Mouse (Mus musculus) lung, adult 18-20 months (tissue): Measurements from ENCODE around the gene Hist1h2be.
"Not testable (repeated sequence)": the region's sequence is repeated elsewhere in the genome, so short reads cannot be mapped to it uniquely, and the experiment has no call there.

Experiments
- DNase-seq, 2 experiments: peaks; one replicate each; pipeline ENCODE4 v3.0.0; 2022; ENCODE audit warnings: mixed read lengths in 2 of 2

Gene Hist1h2be

GRCm38 (mm10) chr13:23591886-23592285 lies 29.0 kb downstream of the Hist1h2be start:
- DNase-seq, result not testable (repeated sequence)

GRCm38 (mm10) chr13:23591206-23591605 lies 29.7 kb downstream of the Hist1h2be start:
- no peak for DNase-seq

GRCm38 (mm10) chr13:23586940-23587225 lies 34.0 kb downstream of the Hist1h2be start:
- DNase-seq, result no peak

GRCm38 (mm10) chr13:23586099-23586939 lies 34.6 kb downstream of the Hist1h2be start:
- DNase-seq, result no peak

GRCm38 (mm10) chr13:23585442-23586098 lies 35.4 kb downstream of the Hist1h2be start:
- peak; percentile 81 for DNase-seq

- DNase-seq, result peak; percentile 78 to 86
Measured at GRCm38 (mm10) chr13:23585029-23585441, 35.9 kb downstream of the Hist1h2be start.

- DNase-seq, result no peak
Measured at GRCm38 (mm10) chr13:23584331-23584730, 36.6 kb downstream of the Hist1h2be start.

- no peak for DNase-seq
Measured at GRCm38 (mm10) chr13:23583387-23584068, 37.4 kb downstream of the Hist1h2be start.

GRCm38 (mm10) chr13:23582219-23583056 lies 38.5 kb downstream of the Hist1h2be start:
- DNase-seq, result no peak

- peak; percentile 98 for DNase-seq
Measured at GRCm38 (mm10) chr13:23581408-23582218, 39.3 kb downstream of the Hist1h2be start, which contains the start of gene Hist1h4d. Gene Hist1h4d, plus strand, starts transcription at chr13:23581598.

- no peak for DNase-seq
Measured at GRCm38 (mm10) chr13:23577835-23578234, 43.1 kb downstream of the Hist1h2be start.

- no peak for DNase-seq
Measured at GRCm38 (mm10) chr13:23576906-23577639, 43.9 kb downstream of the Hist1h2be start.

GRCm38 (mm10) chr13:23576351-23576881 lies 44.5 kb downstream of the Hist1h2be start:
- no peak for DNase-seq

- not testable (repeated sequence) for DNase-seq
Measured at GRCm38 (mm10) chr13:23575864-23576313, 45.0 kb downstream of the Hist1h2be start.

- no peak for DNase-seq
Measured at GRCm38 (mm10) chr13:23575271-23575851, 45.6 kb downstream of the Hist1h2be start, which contains the start of gene Hist1h3d. Gene Hist1h3d, plus strand, starts transcription at chr13:23575763.

GRCm38 (mm10) chr13:23574546-23575170 lies 46.3 kb downstream of the Hist1h2be start:
- DNase-seq, result not testable (repeated sequence)

- peak; percentile 86 to 89 for DNase-seq
Measured at GRCm38 (mm10) chr13:23573898-23574524, 46.9 kb downstream of the Hist1h2be start, which contains the start of the genes Hist1h2bf and Hist1h2ad. Gene Hist1h2bf, minus strand, starts transcription at chr13:23574196. Gene Hist1h2ad, plus strand, starts transcription at chr13:23574381.

- not testable (repeated sequence) for DNase-seq
Measured at GRCm38 (mm10) chr13:23573034-23573897, 47.7 kb downstream of the Hist1h2be start.
